Mouse (Mus musculus): ENCODE results near the gene Hist1h2bf. TPM values are rescaled to one million over a fixed set of nuclear protein-coding genes. Genes with fewer than 3 reads are reported as not detected.

Hist1h2bf gene
- polyA plus RNA-seq, 1 experiment = 15.9 TPM

Other genes with a start within 250 kb of the Hist1h2bf start
- 0.86 and 1.1 TPM in 2 replicates for gene Zfp322a, start 205.0 kb downstream of the Hist1h2bf start, polyA plus RNA-seq (2012; rRNA removed)
- 2.5 and 3.4 TPM in 2 replicates for gene Abt1, start 150.3 kb downstream of the Hist1h2bf start, polyA plus RNA-seq (2012; rRNA removed)
- gene Btn1a1, start 108.3 kb downstream of the Hist1h2bf start, polyA plus RNA-seq (2012; rRNA removed) = 0.05 TPM in 1 of 2 replicates, not detected in the other
- gene Btn2a2, start 85.3 kb downstream of the Hist1h2bf start, polyA plus RNA-seq (2012; rRNA removed) = not detected in 2 replicates
- 61.1 and 64.4 TPM in 2 replicates for gene Hist1h4h, start 43.1 kb downstream of the Hist1h2bf start, polyA plus RNA-seq (2012; rRNA removed)
- 294 and 1,013 TPM in 2 replicates for gene Hist1h2af, start 40.3 kb downstream of the Hist1h2bf start, polyA plus RNA-seq (2012; rRNA removed)
- 48.3 and 64.0 TPM in 2 replicates for gene Hist1h3g, start 38.8 kb downstream of the Hist1h2bf start, polyA plus RNA-seq (2012; rRNA removed)
- gene Hist1h2bh, start 30.8 kb downstream of the Hist1h2bf start, polyA plus RNA-seq (2012; rRNA removed) = 5.4 and 6.9 TPM in 2 replicates
- gene Hist1h3f, start 30.1 kb downstream of the Hist1h2bf start, polyA plus RNA-seq (2012; rRNA removed) = 11.5 and 15.6 TPM in 2 replicates
- gene Hist1h4f, start 22.5 kb downstream of the Hist1h2bf start, polyA plus RNA-seq (2012; rRNA removed) = 11.2 and 13.2 TPM in 2 replicates
- 0.21 and 0.27 TPM in 2 replicates for gene Hist1h1d, start 20.9 kb downstream of the Hist1h2bf start, polyA plus RNA-seq (2012; rRNA removed)
- gene Hist1h3e, start 11.8 kb downstream of the Hist1h2bf start, polyA plus RNA-seq (2012; rRNA removed) = 47.5 and 78.7 TPM in 2 replicates
- gene Hist1h2ae, start 3.0 kb downstream of the Hist1h2bf start, polyA plus RNA-seq (2012; rRNA removed) = 24.2 and 35.8 TPM in 2 replicates
- gene Hist1h2bg, start 2.8 kb downstream of the Hist1h2bf start, polyA plus RNA-seq (2012; rRNA removed) = 52.2 and 87.2 TPM in 2 replicates
- gene Hist1h2ad, start 185 bp upstream of the Hist1h2bf start, polyA plus RNA-seq (2012; rRNA removed) = 17.3 and 24.2 TPM in 2 replicates
- 18.4 and 28.3 TPM in 2 replicates for gene Hist1h3d, start 1.6 kb upstream of the Hist1h2bf start, polyA plus RNA-seq (2012; rRNA removed)
- gene Hist1h4d, start 7.4 kb upstream of the Hist1h2bf start, polyA plus RNA-seq (2012; rRNA removed) = 10.1 and 14.2 TPM in 2 replicates
- gene Hist1h2be, start 46.9 kb upstream of the Hist1h2bf start, polyA plus RNA-seq (2012; rRNA removed) = 2.6 and 3.4 TPM in 2 replicates
- 2.3 and 2.7 TPM in 2 replicates for gene Hist1h1e, start 48.4 kb upstream of the Hist1h2bf start, polyA plus RNA-seq (2012; rRNA removed)
- gene Hist1h2ac, start 109.8 kb upstream of the Hist1h2bf start, polyA plus RNA-seq (2012; rRNA removed) = 2.6 and 3.1 TPM in 2 replicates
- gene Hist1h2bc, start 110.0 kb upstream of the Hist1h2bf start, polyA plus RNA-seq (2012; rRNA removed) = 251 and 289 TPM in 2 replicates
- not detected in 2 replicates for gene Hist1h1t, start 121.6 kb upstream of the Hist1h2bf start, polyA plus RNA-seq (2012; rRNA removed)
- 9.0 and 13.0 TPM in 2 replicates for gene Hist1h4c, start 124.3 kb upstream of the Hist1h2bf start, polyA plus RNA-seq (2012; rRNA removed)
- gene Hfe, start 136.7 kb upstream of the Hist1h2bf start, polyA plus RNA-seq (2012; rRNA removed) = 11.5 and 18.9 TPM in 2 replicates
- gene Hist1h1c, start 164.6 kb upstream of the Hist1h2bf start, polyA plus RNA-seq (2012; rRNA removed) = 35.1 and 42.3 TPM in 2 replicates
- gene Hist1h3c, start 171.4 kb upstream of the Hist1h2bf start, polyA plus RNA-seq (2012; rRNA removed) = 43.8 and 64.9 TPM in 2 replicates
- gene Hist1h2bb, start 172.5 kb upstream of the Hist1h2bf start, polyA plus RNA-seq (2012; rRNA removed) = 18.2 and 27.3 TPM in 2 replicates
- gene Hist1h2ab, start 176.9 kb upstream of the Hist1h2bf start, polyA plus RNA-seq (2012; rRNA removed) = 36.8 and 63.0 TPM in 2 replicates
- gene Hist1h3b, start 178.1 kb upstream of the Hist1h2bf start, polyA plus RNA-seq (2012; rRNA removed) = 36.8 and 58.4 TPM in 2 replicates
- 6.5 and 10.1 TPM in 2 replicates for gene Hist1h4b, start 182.8 kb upstream of the Hist1h2bf start, polyA plus RNA-seq (2012; rRNA removed)
- gene Hist1h4a, start 187.0 kb upstream of the Hist1h2bf start, polyA plus RNA-seq (2012; rRNA removed) = 17.5 and 20.9 TPM in 2 replicates
- 37.1 and 48.7 TPM in 2 replicates for gene Hist1h3a, start 188.2 kb upstream of the Hist1h2bf start, polyA plus RNA-seq (2012; rRNA removed)
- 0.79 and 1.0 TPM in 2 replicates for gene Hist1h1a, start 189.5 kb upstream of the Hist1h2bf start, polyA plus RNA-seq (2012; rRNA removed)
- 0.09 TPM in 1 of 2 replicates, not detected in the other for gene Trim38, start 195.7 kb upstream of the Hist1h2bf start, polyA plus RNA-seq (2012; rRNA removed)
- gene Slc17a2, start 232.8 kb upstream of the Hist1h2bf start, polyA plus RNA-seq (2012; rRNA removed) = 0.09 TPM in 1 of 2 replicates, not detected in the other

All from ovary, adult 2 months (tissue).